Mouse (Mus musculus) liver, embryonic 14.5 days (tissue): Measurements from ENCODE around the gene Mrpl20.

ENCODE experiments used
- CTCF ChIP-seq: IDR thresholded peaks from 2 replicates; pipeline ENCODE4 v1.5.1; 2016; ENCODE audit warnings: antibody characterized with exemption, low read depth, control low read depth
- EP300 ChIP-seq: IDR thresholded peaks from 2 replicates; pipeline ENCODE4 v1.6.1; 2016; ENCODE audit warnings: antibody characterized with exemption, low read depth

DNA sequence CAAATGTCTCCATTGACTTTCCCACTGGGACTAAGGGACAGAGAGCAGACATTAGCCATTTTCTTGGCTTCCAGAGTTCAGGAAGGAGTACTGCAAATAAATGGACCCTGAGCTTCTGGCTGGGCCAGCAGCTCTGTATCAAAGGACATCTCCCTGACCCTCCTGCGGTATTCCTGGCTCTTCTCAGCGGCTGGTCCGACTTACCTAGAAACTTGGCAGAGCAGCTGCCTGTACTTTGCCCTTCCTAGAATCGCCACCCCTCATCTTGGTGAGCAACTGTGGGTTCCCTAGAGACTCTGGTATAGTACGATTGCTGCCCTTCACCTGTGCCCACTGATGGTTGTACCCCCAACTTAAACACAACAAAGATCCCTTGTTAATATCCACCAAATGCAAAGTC lies 40.6 kb downstream of the Mrpl20 start:
- no peak for TF ChIP-seq CTCF
- TF ChIP-seq EP300, result no peak
